Mouse (Mus musculus): ENCODE results near the gene Nprl2. TPM values are rescaled to one million over a fixed set of nuclear protein-coding genes. Genes with fewer than 3 reads are reported as not detected.

Gene Nprl2
- polyA plus RNA-seq, 1 experiment from 2014 or later: 89.8 TPM

- no peak for ATAC-seq
- H3K27me3 ChIP-seq (replicated peaks; ENCODE audit: control insufficient read depth, insufficient read depth, low read length): no peaks in the 10 kb centered on the region
- 93% methylated on average over 14 of the region's 14 CpGs for WGBS
- no peak overlapping the region for H3K4me3 ChIP-seq (replicated peaks; ENCODE audit: low read length)
- H3K9ac ChIP-seq (replicated peaks; ENCODE audit: low read depth, low read length): no peak overlapping the region
- H3K4me2 ChIP-seq (ENCODE audit: low read length): no peak overlapping the region
- peak overlapping the region; percentile 92 for H3K27ac ChIP-seq (ENCODE audit: low read length)
- no peaks in the 10 kb centered on the region for H3K9me3 ChIP-seq (ENCODE audit: control insufficient read depth, low read length)
- H3K4me1 ChIP-seq (replicated peaks; ENCODE audit: control insufficient read depth, insufficient read depth, low read length): peaks cover 29% of the 10 kb centered on the region
- peaks cover 8% of the 10 kb centered on the region; the same call in 1 of the 2 replicates for H3K36me3 ChIP-seq (ENCODE audit: control insufficient read depth, insufficient read depth)
Observed at GRCm38 (mm10) chr9:107579023-107579900, 37.2 kb downstream of the Nprl2 start.

- Histone ChIP-seq H3K9me3 (ENCODE audit: control insufficient read depth, low read length) (no peaks in the 10 kb centered on the region), H3K4me3 (replicated peaks; ENCODE audit: low read length) (peak within 1 kb of the TSS; percentile 74), H3K4me1 (replicated peaks; ENCODE audit: control insufficient read depth, insufficient read depth, low read length) (peaks cover 29% of the 10 kb centered on the region), H3K27ac (ENCODE audit: low read length) (peak within 1 kb of the TSS; percentile 92), H3K27me3 (replicated peaks; ENCODE audit: control insufficient read depth, insufficient read depth, low read length) (no peaks in the 10 kb centered on the region), H3K4me2 (ENCODE audit: low read length) (peak within 1 kb of the TSS; percentile 99), H3K36me3 (ENCODE audit: control insufficient read depth, insufficient read depth) (no peaks in the 10 kb centered on the region), H3K9ac (replicated peaks; ENCODE audit: low read depth, low read length) (peak within 1 kb of the TSS; percentile 84)
- ATAC-seq: peak; percentile 86
- under 1% methylated on average over 32 of the region's 32 CpGs for WGBS
Observed at GRCm38 (mm10) chr9:107580501-107581317, 38.7 kb downstream of the Nprl2 start, which contains the start of gene Hyal3. Gene Hyal3 (plus strand): TSS chr9:107580818.

- ATAC-seq: no peak
- Histone ChIP-seq H3K27ac (ENCODE audit: low read length) (no peak overlapping the region), H3K36me3 (ENCODE audit: control insufficient read depth, insufficient read depth) (no peaks in the 10 kb centered on the region), H3K4me2 (ENCODE audit: low read length) (peak overlapping the region; percentile 99), H3K4me3 (replicated peaks; ENCODE audit: low read length) (peak overlapping the region; percentile 74), H3K9ac (replicated peaks; ENCODE audit: low read depth, low read length) (no peak overlapping the region), H3K4me1 (replicated peaks; ENCODE audit: control insufficient read depth, insufficient read depth, low read length) (peaks cover 29% of the 10 kb centered on the region), H3K9me3 (ENCODE audit: control insufficient read depth, low read length) (no peaks in the 10 kb centered on the region), H3K27me3 (replicated peaks; ENCODE audit: control insufficient read depth, insufficient read depth, low read length) (no peaks in the 10 kb centered on the region)
- 77% methylated on average over 4 of the region's 4 CpGs for WGBS
Observed at GRCm38 (mm10) chr9:107581584-107581983, 39.6 kb downstream of the Nprl2 start.

GRCm38 (mm10) chr9:107582509-107583062 is 40.6 kb downstream of the Nprl2 start:
- Histone ChIP-seq H3K4me2 (ENCODE audit: low read length) (no peak overlapping the region), H3K36me3 (ENCODE audit: control insufficient read depth, insufficient read depth) (no peaks in the 10 kb centered on the region), H3K4me1 (replicated peaks; ENCODE audit: control insufficient read depth, insufficient read depth, low read length) (peaks cover 29% of the 10 kb centered on the region), H3K9me3 (ENCODE audit: control insufficient read depth, low read length) (no peaks in the 10 kb centered on the region), H3K27me3 (replicated peaks; ENCODE audit: control insufficient read depth, insufficient read depth, low read length) (no peaks in the 10 kb centered on the region), H3K9ac (replicated peaks; ENCODE audit: low read depth, low read length) (no peak overlapping the region), H3K4me3 (replicated peaks; ENCODE audit: low read length) (no peak overlapping the region), H3K27ac (ENCODE audit: low read length) (no peak overlapping the region)
- ATAC-seq: no peak
- 88% methylated on average over 7 of the region's 7 CpGs for WGBS

- Histone ChIP-seq H3K27me3 (replicated peaks; ENCODE audit: control insufficient read depth, insufficient read depth, low read length) (no peaks in the 10 kb centered on the region), H3K4me1 (replicated peaks; ENCODE audit: control insufficient read depth, insufficient read depth, low read length) (peaks cover 32% of the 10 kb centered on the region), H3K36me3 (ENCODE audit: control insufficient read depth, insufficient read depth) (no peaks in the 10 kb centered on the region), H3K4me2 (ENCODE audit: low read length) (no peak overlapping the region), H3K9ac (replicated peaks; ENCODE audit: low read depth, low read length) (no peak overlapping the region), H3K9me3 (ENCODE audit: control insufficient read depth, low read length) (no peaks in the 10 kb centered on the region), H3K4me3 (replicated peaks; ENCODE audit: low read length) (no peak overlapping the region), H3K27ac (ENCODE audit: low read length) (no peak overlapping the region)
- 89% methylated on average over 14 of the region's 14 CpGs for WGBS
- no peak for ATAC-seq
Observed at GRCm38 (mm10) chr9:107583174-107583573, 41.1 kb downstream of the Nprl2 start.

- WGBS: 90% methylated on average over 5 of the region's 5 CpGs
- no peak overlapping the region for H3K27ac ChIP-seq (ENCODE audit: low read length)
Observed at GRCm38 (mm10) chr9:107586504-107586903, 44.5 kb downstream of the Nprl2 start.

GRCm38 (mm10) chr9:107586974-107587832 is 45.2 kb downstream of the Nprl2 start, which contains the start of gene Ifrd2:
Gene Ifrd2 (plus strand): TSS chr9:107587642.
- Histone ChIP-seq H3K4me3 (replicated peaks; ENCODE audit: low read length) (peak within 1 kb of the TSS; percentile 87), H3K9ac (replicated peaks; ENCODE audit: low read depth, low read length) (peak within 1 kb of the TSS; percentile 71), H3K36me3 (ENCODE audit: control insufficient read depth, insufficient read depth) (peaks cover 5% of the 10 kb centered on the region), H3K4me1 (replicated peaks; ENCODE audit: control insufficient read depth, insufficient read depth, low read length) (peaks cover 11% of the 10 kb centered on the region), H3K27ac (ENCODE audit: low read length) (no peak within 1 kb of the TSS), H3K4me2 (ENCODE audit: low read length) (peak within 1 kb of the TSS; percentile 96), H3K27me3 (replicated peaks; ENCODE audit: control insufficient read depth, insufficient read depth, low read length) (no peaks in the 10 kb centered on the region), H3K9me3 (ENCODE audit: control insufficient read depth, low read length) (no peaks in the 10 kb centered on the region)
- peak; percentile 99 for ATAC-seq
- WGBS: 14% methylated on average over 46 of the region's 46 CpGs

More at GRCm38 (mm10) chr9:107586504-107586903, 44.5 kb downstream of the Nprl2 start:
- no peak for ATAC-seq
- peaks cover 17% of the 10 kb centered on the region for H3K4me1 ChIP-seq (replicated peaks; ENCODE audit: control insufficient read depth, insufficient read depth, low read length)
- no peak overlapping the region for H3K4me3 ChIP-seq (replicated peaks; ENCODE audit: low read length)
- H3K36me3 ChIP-seq (ENCODE audit: control insufficient read depth, insufficient read depth): no peaks in the 10 kb centered on the region; the same call in 1 of the 2 replicates
- no peaks in the 10 kb centered on the region for H3K27me3 ChIP-seq (replicated peaks; ENCODE audit: control insufficient read depth, insufficient read depth, low read length)
- no peaks in the 10 kb centered on the region for H3K9me3 ChIP-seq (ENCODE audit: control insufficient read depth, low read length)
- no peak overlapping the region for H3K9ac ChIP-seq (replicated peaks; ENCODE audit: low read depth, low read length)
- no peak overlapping the region for H3K4me2 ChIP-seq (ENCODE audit: low read length)

GRCm38 (mm10) chr9:107587833-107588639 is 46.0 kb downstream of the Nprl2 start:
- no peak for ATAC-seq
- Histone ChIP-seq H3K4me1 (replicated peaks; ENCODE audit: control insufficient read depth, insufficient read depth, low read length) (peaks cover 11% of the 10 kb centered on the region), H3K9me3 (ENCODE audit: control insufficient read depth, low read length) (no peaks in the 10 kb centered on the region), H3K36me3 (ENCODE audit: control insufficient read depth, insufficient read depth) (peaks cover 5% of the 10 kb centered on the region), H3K27ac (ENCODE audit: low read length) (no peak overlapping the region), H3K4me3 (replicated peaks; ENCODE audit: low read length) (peak overlapping the region; percentile 87), H3K9ac (replicated peaks; ENCODE audit: low read depth, low read length) (peak overlapping the region; percentile 71), H3K27me3 (replicated peaks; ENCODE audit: control insufficient read depth, insufficient read depth, low read length) (no peaks in the 10 kb centered on the region), H3K4me2 (ENCODE audit: low read length) (peak overlapping the region; percentile 96)
- WGBS: 5% methylated on average over 33 of the region's 33 CpGs
